Mouse (Mus musculus): Measurements from ENCODE around the gene Arl5c.

Arl5c gene

GRCm38 (mm10) chr11:98020710-98021109 lies 24.7 kb upstream of the Arl5c start:
- in situ Hi-C loops (cut with MboI, MseI): loop anchor here (5.0 to 10.0 kb wide), 3 partner anchors 33 to 924 kb away; partner anchors contain the start of genes Cdk12 and Plxdc1

DNA sequence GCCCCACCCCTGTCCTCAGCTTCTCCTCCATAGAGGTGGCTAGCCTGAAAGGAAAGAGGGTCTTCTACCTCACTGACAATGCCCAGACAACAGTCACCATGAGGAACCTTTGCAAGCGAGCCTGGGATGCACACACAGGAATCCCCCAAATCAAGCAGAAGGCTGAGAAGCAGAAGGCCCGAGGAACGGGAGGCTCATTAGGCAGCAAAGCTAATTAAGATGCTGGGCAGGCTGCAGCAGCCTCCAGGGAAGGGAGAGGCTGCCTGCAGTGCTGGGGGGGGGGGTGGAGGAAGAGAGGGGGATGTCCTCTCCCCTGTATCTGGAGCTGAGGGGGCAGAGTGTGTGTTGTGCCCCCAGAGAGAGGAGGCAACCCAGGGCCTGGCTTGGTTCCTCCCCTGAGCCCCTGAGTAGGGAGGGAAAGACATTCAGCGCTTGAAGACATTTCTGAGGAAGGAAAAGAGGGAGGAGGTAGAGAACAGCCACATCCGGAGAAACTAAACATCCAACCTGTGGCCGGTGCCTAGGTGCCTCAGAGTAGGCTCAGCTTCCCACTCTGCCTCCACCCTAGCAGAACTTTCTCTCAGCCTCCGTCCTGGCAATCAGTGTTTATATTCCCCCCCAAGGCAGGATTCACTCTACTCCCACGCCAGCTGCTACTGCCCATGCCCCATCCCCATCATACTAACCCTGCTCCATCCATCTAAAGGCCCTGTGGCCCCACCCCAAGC lies 24.1 kb upstream of the Arl5c start:
- in situ Hi-C loops (cut with MboI, MseI): loop anchor here (5.0 to 10.0 kb wide), 3 partner anchors 33 to 925 kb away; partner anchors contain the start of genes Cdk12 and Plxdc1

- in situ Hi-C loops (cut with MboI, MseI): no loop called here
Observed at GRCm38 (mm10) chr11:98018858-98019641, 23.1 kb upstream of the Arl5c start.

GRCm38 (mm10) chr11:98018222-98018621 lies 22.2 kb upstream of the Arl5c start:
- in situ Hi-C loops (cut with MboI, MseI): no loop called here

GRCm38 (mm10) chr11:98016824-98017223 lies 20.8 kb upstream of the Arl5c start:
- in situ Hi-C loops (cut with MboI, MseI): no loop called here

GRCm38 (mm10) chr11:98016177-98016576 lies 20.2 kb upstream of the Arl5c start:
- in situ Hi-C loops (cut with MboI, MseI): no loop called here

DNA sequence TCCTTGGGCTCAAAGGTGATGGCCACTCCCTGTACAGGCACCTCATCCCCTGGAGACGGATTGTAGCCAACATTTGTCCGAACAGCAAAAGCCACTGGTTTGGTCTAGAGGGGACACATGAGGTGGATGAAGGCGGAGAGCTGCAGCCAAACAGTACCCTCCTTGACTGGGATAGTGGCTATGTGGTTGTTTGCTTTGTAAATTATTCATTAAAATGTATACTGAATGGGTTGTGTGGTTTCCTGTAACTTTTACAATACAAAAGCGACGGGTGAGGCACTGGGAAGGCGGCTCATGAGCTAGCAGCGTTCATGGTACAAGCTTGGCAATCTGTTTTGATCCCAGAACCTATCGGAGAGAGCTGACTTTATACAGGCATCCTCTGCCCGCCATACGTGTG lies 16.9 kb upstream of the Arl5c start:
- in situ Hi-C loops (cut with MboI, MseI): no loop called here

DNA sequence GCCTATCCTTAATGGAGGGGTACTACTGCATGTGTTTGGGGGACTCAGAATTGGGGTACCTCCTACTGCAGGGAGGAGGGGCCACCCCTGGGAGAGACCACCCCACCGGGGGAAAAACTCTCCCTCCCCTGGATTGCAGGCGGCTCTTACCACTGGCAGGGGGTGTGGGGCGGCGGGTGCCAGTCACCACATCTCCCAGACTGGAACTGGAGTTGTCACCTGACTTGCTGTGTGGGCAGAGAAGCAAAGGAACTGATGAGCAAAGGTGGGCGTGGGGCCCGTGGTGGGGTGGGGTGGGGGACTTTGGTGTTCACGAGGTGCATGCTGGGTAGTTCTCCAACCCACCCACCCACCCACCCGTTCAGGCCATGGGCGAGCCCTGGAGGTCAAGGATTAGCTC lies 15.7 kb upstream of the Arl5c start:
- in situ Hi-C loops (cut with MboI, MseI): no loop called here

- in situ Hi-C loops (cut with MboI, MseI): no loop called here
Observed at GRCm38 (mm10) chr11:98008087-98008486, 12.1 kb upstream of the Arl5c start.

DNA sequence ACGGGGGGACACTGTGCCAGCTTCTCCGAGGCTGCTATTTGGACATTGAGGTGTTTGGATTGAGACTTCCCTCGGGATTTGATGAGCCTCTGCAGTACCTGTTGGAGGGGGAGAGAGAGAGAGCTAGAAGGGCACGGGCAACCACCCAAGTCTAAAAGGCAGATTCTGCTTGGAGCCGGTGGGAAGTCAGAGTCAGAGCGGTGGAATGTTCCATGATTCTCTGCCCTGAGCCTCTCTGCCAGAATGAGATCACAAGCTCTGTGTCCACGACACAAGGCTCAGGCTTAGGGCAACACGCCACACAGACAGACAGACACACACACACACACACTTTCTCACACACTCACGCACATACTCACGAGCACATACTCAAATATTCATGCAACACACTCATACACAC lies 9.7 kb upstream of the Arl5c start:
- in situ Hi-C loops (cut with MboI, MseI): no loop called here

DNA sequence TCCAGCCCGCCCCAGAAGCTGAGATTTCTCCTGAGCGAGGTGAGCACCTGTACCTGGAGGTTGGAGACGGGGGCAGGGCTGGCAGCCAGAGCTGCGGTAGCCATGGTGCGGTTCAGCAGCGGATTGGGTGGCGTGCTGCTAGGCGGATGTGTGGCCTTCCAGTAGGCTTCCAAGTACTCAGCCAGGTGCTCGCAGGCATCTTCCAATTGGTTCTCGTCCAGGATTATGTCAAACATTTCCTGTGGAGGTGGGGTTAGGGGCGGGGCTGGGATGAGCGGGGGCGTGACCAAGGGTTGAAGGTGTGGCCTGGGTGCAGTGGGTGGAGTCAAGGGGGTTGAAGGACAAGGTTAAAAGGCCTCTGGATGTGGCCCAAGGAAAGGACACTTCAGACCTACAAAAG lies 9.1 kb upstream of the Arl5c start:
- in situ Hi-C loops (cut with MboI, MseI): no loop called here

GRCm38 (mm10) chr11:98004161-98004560 lies 8.2 kb upstream of the Arl5c start:
- in situ Hi-C loops (cut with MboI, MseI): no loop called here

DNA sequence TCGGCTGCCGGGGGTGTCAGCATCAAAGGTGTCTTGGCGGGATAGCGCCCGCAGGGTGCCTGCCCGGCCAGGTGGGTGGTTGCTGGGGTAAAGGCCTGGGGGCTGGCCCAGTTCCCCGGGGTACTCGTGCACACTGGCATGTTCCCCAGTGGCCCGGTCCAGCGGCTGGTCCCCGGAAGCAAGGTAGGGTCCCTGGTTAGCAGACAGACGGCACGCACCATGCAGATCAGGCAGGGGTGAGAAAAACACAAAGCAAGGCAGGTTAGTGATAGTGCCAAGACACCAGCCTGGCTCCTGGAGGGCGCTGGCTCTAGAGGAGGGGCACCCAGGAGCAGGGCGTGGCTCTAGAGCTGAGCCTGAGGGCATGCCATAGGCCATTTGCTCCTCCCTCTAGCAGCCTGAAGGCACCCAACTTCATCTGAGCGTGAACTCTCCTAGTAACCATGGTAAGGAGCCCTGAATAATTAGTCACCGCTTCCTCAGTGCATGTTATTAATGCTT lies 7.2 kb upstream of the Arl5c start:
- in situ Hi-C loops (cut with MboI, MseI): no loop called here

- in situ Hi-C loops (cut with MboI, MseI): no loop called here
Observed at GRCm38 (mm10) chr11:98002627-98003026, 6.6 kb upstream of the Arl5c start.

DNA sequence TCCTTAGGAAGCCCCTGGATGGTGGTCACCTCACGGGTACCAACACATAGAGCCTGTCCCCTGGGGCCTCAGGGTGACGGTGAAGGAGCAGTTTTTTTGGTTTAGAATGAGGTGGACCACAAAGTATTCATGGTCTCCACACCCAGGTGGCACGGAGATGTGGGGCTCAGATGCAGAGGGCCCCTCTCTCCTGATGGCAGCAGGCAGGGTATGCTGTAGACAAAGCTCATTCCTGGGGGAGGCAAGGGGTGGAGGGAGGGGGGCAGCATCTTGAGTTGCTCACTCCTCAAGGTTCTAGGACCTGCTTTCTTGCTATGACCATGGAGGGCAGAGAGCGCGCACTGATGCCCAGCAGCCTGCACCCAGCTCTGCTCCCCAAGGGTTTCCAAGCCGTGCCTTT lies 6.0 kb upstream of the Arl5c start:
- in situ Hi-C loops (cut with MboI, MseI): no loop called here

DNA sequence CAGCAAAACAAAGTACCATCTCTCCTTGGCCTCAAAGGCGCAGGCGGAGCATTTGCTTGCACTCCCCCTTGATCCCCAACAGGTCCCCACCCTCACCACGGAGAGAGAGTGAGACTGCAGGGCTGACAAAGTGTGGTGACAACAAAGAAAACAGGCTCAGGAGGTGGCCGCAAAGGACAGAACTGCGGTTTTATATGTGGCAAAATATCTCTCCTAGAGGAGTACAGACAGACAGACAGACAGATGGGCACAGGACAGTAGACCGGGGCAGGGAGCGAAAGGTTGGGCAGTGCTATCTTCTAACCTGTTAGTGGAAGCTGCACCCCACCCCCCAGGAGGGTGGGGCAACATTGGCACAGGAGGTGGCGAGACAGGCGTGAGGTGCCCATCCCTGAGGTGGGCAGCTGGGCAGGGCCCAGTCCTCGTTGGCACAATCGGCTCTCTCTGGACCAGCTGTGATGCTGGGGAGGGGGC lies 5.4 kb upstream of the Arl5c start:
- in situ Hi-C loops (cut with MboI, MseI): no loop called here

DNA sequence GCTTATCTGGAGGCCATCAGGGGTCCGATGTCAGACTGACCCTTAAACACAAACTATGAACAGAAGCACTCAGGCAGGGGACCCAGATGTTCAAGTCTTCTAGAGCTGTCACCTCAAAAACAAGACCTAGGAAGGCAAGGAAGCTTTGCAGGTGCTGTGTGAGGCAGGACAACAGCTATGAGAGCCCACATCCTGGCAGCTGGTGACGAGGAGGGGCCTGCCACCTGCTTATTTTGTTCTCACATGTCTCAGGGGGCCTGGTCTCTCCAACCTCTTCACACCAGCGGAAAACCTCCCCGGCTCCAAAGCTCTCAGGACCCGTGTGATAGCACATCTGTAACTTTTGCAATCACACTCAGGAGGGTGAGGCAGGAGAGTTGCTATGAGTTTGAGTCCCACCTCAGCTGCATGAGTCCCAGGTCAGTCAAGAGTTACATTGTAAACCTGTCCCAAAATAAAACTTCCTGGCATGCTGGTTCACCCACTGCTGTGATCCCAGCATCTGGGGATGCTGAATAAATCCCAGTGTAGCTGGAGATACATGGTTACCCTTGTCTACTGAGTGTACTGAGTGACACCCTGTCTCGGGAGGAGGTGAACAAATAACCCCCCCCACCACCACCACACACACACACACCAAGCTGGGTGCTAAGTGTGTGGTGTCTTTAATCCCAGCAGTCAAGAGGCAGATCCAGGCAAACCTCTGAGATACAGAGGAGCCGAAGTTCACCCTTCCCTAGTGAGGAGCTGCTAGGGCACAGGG lies 4.6 kb upstream of the Arl5c start:
- in situ Hi-C loops (cut with MboI, MseI): no loop called here

GRCm38 (mm10) chr11:97999748-98000147 lies 3.8 kb upstream of the Arl5c start:
- in situ Hi-C loops (cut with MboI, MseI): no loop called here

- in situ Hi-C loops (cut with MboI, MseI): no loop called here
Observed at GRCm38 (mm10) chr11:97998898-97999608, 3.1 kb upstream of the Arl5c start.

DNA sequence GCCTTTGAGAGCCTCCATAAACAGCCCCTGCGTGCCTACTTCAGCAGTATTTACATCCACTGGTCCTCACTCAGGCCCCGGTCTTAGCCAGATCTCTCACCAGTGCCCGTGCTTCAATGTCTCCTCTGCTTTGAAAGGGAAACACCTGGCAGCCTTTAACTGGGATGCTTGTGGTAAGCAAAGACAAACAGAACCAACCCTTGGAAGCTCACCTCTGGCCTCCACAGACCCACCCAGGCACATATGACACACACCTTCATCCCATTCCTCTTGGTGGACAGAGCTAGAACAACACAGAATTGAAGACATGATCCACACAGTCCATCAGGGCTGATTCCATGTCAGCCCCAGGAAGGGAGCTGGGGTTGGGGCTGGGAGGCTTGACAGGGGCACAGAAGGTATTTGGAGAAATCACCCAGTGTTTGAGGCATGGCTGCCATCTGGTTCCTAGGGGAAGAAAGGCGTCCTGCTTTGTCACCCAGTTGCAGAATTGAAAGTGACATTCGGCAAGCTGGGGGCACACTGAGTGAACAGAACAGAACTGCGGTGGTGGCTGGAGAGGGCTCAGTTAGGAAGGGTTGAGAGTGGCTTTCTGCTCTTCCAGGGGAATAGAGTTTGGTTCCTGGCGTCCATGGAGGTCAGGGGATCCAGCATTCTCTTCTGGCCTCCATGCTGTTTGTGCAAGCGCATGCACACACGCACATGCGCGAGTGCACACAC lies 2.3 kb upstream of the Arl5c start:
- in situ Hi-C loops (cut with MboI, MseI): no loop called here

All from T-helper 1 cell (primary cell).